Mouse (Mus musculus) brain, embryonic 14.5 days (tissue): ENCODE results near the gene Zfp710.

Experiments
- CTCF ChIP-seq: fragments of 200-500 bp; IDR thresholded peaks from 2 replicates; pipeline ENCODE4 v1.5.1; 2012; ENCODE audit warnings: inconsistent platforms, mild to moderate bottlenecking, moderate library complexity, borderline replicate concordance; ENCODE audit not compliant: insufficient read depth, insufficient read length; ENCODE audit errors: extremely low read depth
- POLR2A ChIP-seq: fragments of 200-500 bp; IDR thresholded peaks from 2 replicates; pipeline ENCODE4 v1.6.1; 2012; ENCODE audit warnings: mild to moderate bottlenecking, inconsistent platforms, borderline replicate concordance; ENCODE audit not compliant: poor library complexity, insufficient read depth, insufficient read length, severe bottlenecking; ENCODE audit errors: extremely low read depth

- TF ChIP-seq CTCF (no peak), POLR2A (no peak)
These were observed 28.5 kb downstream of the Zfp710 start for GRCm38 (mm10) chr7:80053147-80053546.
